Mouse (Mus musculus) gastrocnemius, postnatal 14 days (tissue): ENCODE data around the gene 1700007K13Rik. TPM values are rescaled to one million over a fixed set of nuclear protein-coding genes. Genes with fewer than 3 reads are reported as not detected.
"Not testable (repeated sequence)": the region's sequence is repeated elsewhere in the genome, so short reads cannot be mapped to it uniquely, and the experiment has no call there.

Experiments
- DNase-seq: peaks from one replicate; pipeline ENCODE4 v3.0.0; 2021; ENCODE audit warnings: mixed read lengths
- intact Hi-C: fragments of 180-260 bp; cut with DNase I; formaldehyde crosslinking; loops from one replicate; pipeline ENCODE4 v1.15.1; 2025; ENCODE audit warnings: low total_unique reads
- long read RNA-seq, 2 experiments: library from polyadenylated mRNA; stranded (forward); transcript quantifications; one replicate each; pipeline ENCODE4 v2.0.0; 2021
- total RNA-seq, 2 experiments: library from RNA; stranded (reverse); gene quantifications; 2 replicates each; pipeline ENCODE4 v1.2.3; 2021

1700007K13Rik gene
- total RNA-seq, result under 1 TPM in 1 of 2 experiments, not detected in 1; 0.55 TPM
- long read RNA-seq, experiment 1, result 0 reads
- long read RNA-seq, experiment 2, result 0 reads

DNA sequence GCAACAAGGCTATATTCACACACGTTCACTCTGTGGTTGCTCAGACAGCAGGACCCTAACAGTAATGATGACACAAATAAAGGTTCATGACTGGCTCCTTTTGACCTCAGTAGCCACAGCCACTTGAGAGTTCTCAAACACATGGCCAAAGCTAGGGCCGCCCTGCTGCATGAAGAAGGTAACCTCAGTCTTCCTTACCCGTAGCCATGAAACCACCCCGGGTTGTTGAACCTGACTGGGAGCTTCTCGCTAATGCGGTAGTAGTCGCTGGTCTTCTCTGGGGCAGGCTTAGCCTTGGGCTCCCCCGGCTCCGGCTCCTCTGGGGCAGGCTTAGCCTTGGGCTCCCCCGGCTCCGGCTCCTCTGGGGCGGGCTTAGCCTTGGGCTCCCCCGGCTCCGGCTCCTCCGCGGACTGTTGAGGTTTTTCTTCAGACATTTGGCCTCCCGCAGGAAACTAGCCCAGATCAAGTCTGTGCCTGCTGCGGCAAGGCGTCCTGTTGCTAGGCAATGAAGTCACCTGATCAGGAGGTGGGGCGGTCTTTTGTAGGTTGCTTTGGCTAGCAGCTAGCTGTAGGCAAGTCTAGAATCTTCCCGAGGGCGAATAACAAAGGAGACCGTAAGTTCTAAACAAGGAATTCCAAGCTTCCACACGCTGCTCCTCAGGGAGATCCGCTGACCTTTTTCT lies at the start of gene 1700007K13Rik:
Gene 1700007K13Rik (minus strand): TSS at position 497 of the 683 bp plus-strand sequence.
- peak; percentile 45 for DNase-seq
- intact Hi-C loops, result no loop called here

DNA sequence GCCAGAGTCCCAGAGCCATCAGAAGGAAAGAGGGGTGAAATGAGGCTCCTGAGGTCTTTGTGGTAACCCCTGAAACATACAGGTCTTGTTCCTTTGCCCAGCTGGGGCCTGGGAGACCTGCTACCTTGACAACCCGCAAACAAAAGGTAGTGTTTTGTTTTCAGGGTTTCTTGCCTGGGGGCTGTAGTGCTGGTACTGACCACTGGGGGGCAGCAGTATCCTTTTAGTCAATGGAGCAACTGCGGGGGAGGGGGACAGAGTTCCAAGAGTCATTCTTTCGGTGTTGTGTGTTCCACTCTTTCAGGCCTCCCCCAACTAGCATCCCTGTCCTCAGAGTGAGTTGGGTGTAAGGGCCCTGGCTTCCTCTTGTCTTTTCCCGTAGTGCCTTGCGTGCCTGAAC lies 48.4 kb upstream of the 1700007K13Rik start:
- DNase-seq, result peak; percentile 80
- intact Hi-C loops, result loop anchor here (10.0 kb wide), 1 partner anchor 70 kb away; the partner anchor contains the start of gene Gtf3c5

DNA sequence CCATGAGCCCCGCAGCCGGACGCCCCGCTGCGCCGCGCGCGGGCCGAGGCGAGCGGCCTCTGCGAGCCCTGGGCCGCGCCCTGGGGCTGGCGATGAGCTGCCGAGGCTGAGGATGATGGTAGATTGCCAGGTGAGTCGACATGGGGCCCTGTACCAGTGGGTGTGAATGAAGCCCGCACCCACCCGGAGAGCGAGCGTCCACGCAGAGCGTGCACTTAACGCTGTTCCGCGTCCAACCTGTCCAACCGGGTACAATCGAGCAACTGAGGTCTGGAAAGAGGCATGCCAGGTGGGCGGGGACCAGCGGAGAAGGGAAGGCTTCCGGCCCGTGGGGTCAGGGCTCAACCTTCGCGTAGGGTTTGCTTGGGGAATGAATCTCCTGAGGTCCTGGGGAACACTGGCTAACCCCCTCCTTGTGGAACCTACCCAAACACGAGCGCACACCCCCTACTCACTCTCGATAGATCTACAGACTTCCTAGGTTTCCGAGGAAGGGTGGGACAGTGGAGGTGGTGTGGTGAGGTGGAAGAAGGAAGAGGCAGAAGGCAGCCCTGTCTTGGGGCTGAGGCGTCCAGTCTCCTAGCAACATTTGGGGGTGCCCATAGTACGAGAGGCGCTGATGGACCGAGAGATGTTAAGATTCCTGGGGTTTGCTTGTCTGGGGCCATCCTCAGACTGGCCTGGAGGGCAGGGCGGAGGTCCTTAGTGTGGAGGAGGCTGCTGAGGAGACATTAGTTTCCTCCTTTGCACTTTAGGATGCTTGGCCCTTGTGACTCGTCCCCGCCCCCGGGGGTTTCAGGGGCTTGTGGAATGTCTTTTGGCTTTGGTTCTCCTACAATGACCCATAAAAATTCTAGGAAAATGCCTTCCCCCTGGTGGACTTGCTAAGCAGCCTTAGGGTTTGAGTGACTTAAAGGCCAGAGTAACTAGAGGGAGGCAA lies 47.6 kb upstream of the 1700007K13Rik start:
- intact Hi-C loops, result loop anchor here (10.0 kb wide), 1 partner anchor 71 kb away; the partner anchor contains the start of gene Gtf3c5
- DNase-seq, result no peak

DNA sequence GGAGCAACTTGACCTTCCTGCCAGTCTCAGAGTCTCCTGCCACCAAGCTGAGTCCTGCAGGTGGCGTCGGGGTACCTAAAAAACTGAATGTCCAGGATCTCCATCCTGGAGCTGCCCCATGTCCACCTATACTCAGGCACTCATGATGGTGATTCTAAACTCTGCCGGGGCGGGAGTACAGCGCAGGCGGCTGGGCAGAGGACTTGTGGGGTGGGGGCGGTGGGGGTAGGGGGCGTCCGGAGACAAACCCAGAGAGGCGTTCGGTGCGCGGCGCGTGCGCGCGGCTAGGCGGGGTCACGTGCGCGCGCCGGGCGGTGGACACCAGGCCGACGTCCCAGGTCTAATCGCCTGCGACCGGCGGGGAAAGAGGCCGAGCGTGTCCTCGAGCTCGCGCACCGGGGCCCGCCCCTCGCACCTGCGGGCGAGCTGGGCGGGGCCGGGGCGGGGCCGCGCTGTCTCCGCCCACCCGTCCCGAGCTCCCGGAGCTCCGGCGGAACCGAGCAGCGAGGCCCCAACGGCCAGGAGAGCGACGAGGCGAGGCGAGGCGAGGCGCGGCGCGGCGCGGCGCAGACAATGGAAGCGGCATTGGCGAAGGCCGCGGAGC lies 46.8 kb upstream of the 1700007K13Rik start, which contains the start of gene Ralgds:
Gene Ralgds (plus strand): TSS at position 328 of the 604 bp plus-strand sequence.
- DNase-seq, result no peak
- intact Hi-C loops, result loop anchor here (10.0 kb wide), 1 partner anchor 72 kb away; the partner anchor contains the start of gene Gtf3c5

DNA sequence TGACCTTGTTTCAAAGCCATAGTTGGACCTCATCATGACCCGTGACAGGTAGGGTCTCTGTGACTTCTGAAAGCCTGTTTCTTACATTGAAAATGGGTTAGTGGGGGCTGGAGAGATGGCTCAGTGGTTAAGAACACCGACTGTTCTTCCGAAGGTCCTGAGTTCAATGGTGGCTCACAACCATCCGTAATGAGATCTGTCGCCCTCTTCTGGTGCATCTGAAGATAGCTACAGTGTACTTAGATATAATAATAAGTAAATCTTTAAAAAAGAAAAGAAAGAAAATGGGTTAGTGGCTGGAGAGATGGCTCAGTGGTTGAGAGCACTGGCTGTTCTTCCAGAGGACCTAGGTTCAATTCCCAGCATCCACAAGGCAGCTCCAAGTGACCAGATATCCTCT lies 45.5 kb upstream of the 1700007K13Rik start:
- not testable (repeated sequence) for DNase-seq
- intact Hi-C loops, result loop anchor here (10.0 kb wide), 1 partner anchor 73 kb away; the partner anchor contains the start of gene Gtf3c5

DNA sequence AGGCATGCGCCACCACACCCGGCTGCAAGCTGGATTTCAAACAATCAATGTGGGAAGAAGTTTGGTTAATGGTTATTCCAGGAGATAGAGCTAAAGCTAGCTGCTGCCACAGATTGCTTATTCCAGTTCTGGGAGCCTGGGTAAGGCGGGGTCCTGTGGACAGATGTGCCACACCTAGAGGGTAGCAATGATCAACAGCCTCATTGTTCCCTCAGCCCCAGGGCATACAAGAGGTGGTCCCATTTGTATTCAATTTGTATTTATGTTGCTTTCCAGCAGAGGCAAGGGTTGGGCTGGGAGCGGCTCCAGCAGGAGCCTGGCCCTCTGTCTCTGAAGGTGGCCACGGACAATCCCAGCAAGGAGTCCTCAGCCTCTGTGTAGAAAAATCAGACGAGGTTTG lies 40.2 kb upstream of the 1700007K13Rik start:
- DNase-seq, result no peak

DNA sequence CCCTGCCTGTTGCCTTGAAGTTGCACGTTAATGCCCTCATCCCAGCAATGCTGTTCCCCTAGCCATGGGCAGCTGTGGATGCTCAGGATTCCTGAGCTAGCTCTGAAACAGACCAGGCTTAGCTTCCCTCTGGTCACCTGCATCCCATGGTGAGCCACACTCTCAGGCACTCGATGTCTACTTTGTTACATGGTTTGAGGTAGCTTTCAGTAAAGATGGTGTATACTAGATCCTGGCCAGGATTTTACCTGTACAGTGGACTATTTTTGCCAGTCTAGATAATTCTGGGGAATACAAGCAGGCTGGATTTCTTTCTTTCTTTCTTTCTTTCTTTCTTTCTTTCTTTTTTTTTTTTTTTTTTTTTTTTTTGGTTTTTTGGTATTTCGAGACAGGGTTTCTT lies 39.7 kb upstream of the 1700007K13Rik start, which contains the start of gene Gm10134:
Gene Gm10134 (plus strand): TSS at position 301 of the 400 bp plus-strand sequence.
- DNase-seq, result no peak
- intact Hi-C loops, result no loop called here

More for the DNA sequence above, 40.2 kb upstream of the 1700007K13Rik start:
- intact Hi-C loops, result no loop called here

DNA sequence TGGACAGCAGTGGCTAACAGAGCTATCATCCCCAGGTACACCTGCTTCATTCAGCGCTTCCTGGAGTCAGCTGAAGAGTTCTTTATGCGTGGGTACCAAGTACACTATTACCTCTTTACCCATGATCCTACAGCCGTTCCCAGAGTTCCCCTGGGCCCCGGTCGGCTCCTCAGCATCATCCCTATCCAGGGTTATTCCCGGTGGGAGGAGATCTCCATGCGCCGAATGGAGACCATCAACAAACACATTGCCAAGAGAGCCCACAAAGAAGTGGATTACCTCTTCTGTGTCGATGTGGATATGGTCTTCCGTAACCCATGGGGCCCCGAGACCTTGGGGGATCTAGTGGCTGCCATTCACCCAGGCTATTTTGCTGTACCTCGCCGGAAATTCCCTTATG lies 38.5 kb upstream of the 1700007K13Rik start:
- intact Hi-C loops, result no loop called here

DNA sequence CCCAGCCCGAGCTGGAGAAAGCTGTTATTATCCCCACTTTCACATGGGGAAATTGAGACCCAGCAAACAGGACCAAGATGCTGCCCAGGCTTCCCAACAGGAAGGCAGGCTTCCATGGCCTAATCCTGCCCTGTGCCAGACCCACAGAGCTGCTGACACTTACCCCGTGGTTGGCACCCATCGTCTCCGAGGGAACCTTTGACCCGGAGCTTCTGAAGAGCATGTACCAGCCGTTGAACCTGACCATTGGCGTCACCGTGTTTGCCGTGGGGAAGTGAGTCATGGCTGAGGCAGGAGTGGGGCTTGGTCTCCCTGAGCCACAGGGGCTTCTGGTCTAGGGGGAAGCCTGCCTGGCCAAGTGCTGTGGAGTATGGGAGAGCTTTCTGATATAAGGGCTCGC lies 36.9 kb upstream of the 1700007K13Rik start:
- intact Hi-C loops, result no loop called here
- DNase-seq, result no peak

More for the DNA sequence above, 38.5 kb upstream of the 1700007K13Rik start:
- DNase-seq, result no peak

DNA sequence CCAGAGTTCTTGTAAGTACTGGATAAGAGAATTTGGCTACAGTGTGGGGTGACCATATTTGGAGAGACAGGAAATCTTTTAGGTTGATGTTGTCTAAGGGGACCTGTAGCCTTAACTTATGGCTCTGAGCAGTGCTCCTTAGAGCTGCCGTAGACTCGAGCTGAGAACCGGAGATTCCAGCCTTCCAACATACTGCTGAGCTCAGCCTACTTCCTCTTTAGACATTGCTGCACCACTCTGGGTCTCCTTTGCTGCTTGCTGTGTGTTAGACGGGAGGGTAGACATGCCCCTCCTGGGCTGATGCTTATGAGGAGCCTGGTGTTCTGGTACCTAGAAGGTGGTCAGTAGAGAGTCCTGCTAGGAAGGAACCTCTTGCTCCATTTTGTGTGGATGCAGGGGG lies 32.3 kb upstream of the 1700007K13Rik start:
- intact Hi-C loops, result no loop called here
- no peak for DNase-seq

DNA sequence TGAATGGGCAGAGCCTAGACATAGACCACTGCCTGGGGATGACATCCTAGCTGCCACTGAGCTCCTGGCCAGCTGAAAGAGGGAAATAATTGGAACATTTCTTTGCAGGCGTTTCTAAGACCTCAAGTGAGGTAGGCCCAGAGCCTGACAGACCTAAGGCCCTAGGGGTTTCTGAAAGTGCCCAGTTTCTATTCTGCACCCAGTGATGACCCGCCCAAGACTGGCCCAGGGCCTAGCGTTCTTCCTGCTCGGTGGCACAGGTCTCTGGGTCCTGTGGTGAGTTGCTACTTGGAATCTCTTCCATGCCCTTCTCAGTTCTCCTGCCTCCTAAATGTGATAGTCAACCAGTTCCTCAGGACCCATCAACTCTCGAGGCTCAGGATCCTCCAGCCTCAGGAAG lies 31.4 kb upstream of the 1700007K13Rik start:
- DNase-seq, result no peak
- intact Hi-C loops, result no loop called here

DNA sequence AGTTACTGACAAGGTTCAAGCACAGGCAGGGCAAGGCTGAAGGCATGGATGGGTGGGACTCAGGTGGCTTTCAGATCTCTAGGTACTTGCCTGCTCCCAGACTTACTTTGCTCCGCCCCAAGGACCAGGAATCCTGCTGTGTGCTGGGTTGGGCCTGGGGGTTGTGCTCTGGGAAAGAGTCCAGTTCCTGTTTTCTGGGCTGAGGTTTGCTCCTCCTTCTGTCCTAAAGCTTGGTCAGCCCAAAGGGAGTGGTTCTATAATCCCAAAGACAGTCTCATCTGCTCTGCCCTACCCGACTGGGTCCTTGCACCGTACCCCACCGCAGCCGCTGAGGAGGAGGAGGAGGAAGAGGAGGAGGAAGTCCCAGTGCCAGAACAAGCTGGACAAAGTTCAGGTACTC lies 30.5 kb upstream of the 1700007K13Rik start, which contains the start of gene Gbgt1:
Gene Gbgt1 (plus strand): TSS at position 221 of the 400 bp plus-strand sequence.
- DNase-seq, result no peak
- intact Hi-C loops, result no loop called here

DNA sequence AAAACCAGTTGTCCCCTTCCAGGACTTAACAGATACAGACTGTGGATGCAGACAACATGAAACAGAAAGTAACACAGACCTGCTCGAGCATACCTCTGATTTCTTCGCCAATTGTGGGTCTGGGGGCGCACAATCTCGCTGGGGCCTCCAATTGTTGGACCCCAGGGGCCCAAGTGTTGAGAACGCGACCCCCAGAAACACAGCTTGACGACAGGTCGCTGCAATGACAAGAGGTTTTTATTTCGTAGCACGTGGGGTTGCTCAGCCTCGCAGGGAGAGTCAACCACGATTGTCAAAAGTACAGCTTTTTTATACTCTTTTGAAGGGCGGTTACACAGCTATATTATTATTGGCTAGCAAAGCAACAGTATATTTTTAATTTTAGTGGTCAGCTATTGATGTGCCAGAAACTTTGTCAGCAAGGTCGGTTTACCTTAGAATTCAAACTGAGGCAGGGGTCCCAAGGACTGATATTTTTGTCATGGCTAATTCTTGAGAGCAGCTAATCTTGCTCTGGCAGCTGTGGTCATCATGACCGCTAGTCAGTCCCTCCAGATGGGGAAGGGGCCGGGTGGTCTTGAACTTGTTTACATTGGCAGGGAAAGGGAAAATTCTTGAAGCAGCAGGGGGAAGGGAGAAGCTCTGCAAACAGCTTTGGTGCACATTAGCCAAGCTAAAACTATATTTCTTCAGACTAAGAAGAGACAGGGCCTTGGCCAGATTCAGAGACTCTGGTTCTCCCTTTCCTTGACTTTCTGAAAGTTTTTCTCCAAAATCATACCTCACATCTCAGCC lies 29.9 kb upstream of the 1700007K13Rik start:
- intact Hi-C loops, result no loop called here
- no peak for DNase-seq

DNA sequence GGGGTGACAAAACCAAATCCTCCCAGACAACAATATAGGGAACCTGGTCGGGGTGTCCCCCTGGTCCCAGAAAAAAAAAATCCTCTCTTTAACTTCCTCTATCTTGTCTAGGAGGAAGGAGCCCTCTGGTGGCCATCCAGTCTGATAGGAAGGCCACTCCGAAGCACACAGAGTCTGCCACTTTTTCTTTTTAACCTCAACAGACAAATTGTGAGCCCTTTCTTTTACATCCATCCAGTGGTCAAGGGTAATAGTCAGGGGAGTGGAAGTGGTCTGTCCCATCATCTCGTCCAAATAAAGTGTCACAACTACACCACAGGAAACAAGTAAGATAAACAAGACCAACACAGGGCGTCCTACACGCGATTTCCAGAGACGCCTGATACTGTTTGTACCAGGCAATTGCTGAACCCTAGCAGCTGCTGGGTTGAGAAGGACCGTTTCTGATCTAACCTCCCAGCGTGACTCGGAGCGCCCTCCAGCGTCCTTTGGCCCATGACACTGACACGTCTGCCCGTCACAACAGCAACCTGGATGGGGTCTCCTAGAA lies 29.1 kb upstream of the 1700007K13Rik start:
- no peak for DNase-seq
- intact Hi-C loops, result no loop called here

DNA sequence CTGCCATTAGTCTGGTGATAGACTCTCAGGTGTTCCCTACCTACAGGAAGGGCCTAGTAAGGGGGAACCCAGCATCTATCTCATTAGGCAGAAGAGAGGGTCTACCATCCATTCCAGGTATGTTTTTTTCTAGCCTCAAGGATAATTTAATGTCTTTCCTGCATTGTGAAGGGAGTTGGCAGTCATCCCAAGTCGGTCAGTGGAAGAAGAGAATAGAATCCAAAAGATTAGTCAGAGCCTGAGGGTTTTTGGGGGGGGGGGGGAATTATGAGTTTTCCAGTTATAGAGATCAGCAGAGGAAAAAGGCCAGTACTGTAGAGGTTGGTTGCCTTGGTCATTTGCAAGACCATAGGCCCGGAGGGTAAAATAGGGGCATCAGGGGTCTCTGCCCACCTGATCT lies 28.4 kb upstream of the 1700007K13Rik start:
- DNase-seq, result no peak
- intact Hi-C loops, result no loop called here

DNA sequence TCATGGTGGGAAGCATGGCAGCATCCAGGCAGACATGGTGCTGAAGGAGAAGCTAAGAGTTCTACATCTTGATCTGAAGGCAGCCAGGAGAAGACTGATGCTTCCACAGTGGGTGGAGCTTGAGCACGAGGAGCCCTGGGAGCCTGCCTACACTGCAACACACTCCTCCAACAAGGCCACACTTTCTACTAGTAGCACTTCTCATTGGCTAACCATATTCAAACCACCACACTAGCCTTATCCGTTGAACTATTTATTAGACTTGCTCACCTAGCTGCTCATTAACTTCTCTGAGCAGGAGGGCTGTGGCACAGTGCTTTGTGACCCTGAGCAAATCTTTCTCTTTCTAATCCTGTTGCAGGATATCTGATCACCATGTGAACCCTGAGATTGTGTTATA lies 17.7 kb upstream of the 1700007K13Rik start:
- intact Hi-C loops, result no loop called here
- DNase-seq, result no peak

DNA sequence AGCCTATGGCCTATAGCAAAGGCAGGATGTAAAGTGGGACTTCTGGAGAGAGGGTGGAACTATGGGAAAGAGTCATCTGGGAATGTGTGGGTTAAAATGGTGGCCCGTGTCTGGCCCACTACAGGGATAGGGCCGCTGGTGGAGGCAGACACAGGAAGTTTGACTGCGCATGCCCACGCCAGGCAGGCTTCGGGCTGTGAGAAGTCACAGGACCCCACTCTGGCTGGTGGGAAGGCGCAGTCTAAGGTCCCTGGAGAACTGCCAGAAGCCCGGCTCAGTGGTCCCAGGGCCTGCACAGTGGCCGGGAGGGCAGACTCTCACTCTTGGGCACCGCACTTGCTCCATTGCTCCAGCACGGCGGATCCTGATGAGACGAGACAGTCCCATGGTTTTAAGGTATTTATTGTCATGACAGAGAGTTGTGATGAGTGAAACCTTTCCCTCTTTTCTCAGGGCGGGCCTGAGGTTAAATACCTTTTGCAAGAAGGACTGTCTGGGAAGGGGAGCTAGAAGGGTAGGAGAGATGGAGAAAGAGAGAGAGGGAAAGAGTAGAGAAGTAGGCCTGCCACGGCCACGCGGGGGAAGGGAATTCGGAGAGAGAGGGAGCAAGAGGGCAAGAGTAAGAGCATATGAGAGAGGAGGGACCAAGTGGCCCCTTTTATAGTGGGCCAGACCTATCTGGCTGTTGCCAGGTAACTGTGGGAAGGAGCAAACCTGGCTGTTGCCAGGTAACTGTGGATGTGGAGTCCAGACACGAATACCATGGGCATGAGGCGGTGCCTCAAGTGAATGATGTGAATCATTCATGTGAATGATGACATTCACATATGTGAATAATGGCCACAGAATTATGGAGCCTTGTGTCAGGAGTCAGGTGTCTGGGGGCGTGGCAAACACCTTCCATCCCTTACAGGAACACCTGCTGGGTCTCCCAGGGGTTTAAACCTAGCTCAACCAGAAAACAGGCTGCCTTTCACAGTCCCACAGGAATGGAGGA lies 13.4 kb upstream of the 1700007K13Rik start:
- no peak for DNase-seq
- intact Hi-C loops, result no loop called here
